Mouse (Mus musculus) liver, embryonic 16.5 days (tissue): ENCODE data around the gene Chgb. TPM values are rescaled to one million over a fixed set of nuclear protein-coding genes. Genes with fewer than 3 reads are reported as not detected.
A peak's percentile ranks its signal among the peaks of the same experiment; 100 is the strongest.

Experiments used
- ATAC-seq: fragments of 200-750 bp; cut with Nextera tagmentation; 2 replicates; pipeline ENCODE4 v1.8.0; 2017; ENCODE audit warnings: low read depth, mild to moderate bottlenecking, moderate number of reproducible peaks, moderate library complexity
- H3K27ac ChIP-seq: fragments of 300-500 bp; sonication (generic); 2 replicates; pipeline ENCODE4 v1.5.1; 2014; ENCODE audit warnings: mild to moderate bottlenecking, low read length
- H3K27me3 ChIP-seq: fragments of 300-500 bp; sonication (generic); 2 replicates; pipeline ENCODE4 v1.6.1; 2014; ENCODE audit warnings: low read depth, low read length, mixed read lengths; ENCODE audit not compliant: control insufficient read depth, insufficient read depth
- H3K36me3 ChIP-seq: fragments of 300-500 bp; sonication (generic); 2 replicates; pipeline ENCODE4 v1.6.1; 2014; ENCODE audit warnings: mild to moderate bottlenecking; ENCODE audit not compliant: control insufficient read depth, insufficient read depth
- H3K4me1 ChIP-seq: fragments of 300-500 bp; sonication (generic); 2 replicates; pipeline ENCODE4 v1.6.1; 2014; ENCODE audit warnings: low read depth, low read length, mixed read lengths; ENCODE audit not compliant: control insufficient read depth
- H3K4me2 ChIP-seq: fragments of 300-500 bp; sonication (generic); 2 replicates; pipeline ENCODE4 v1.6.1; 2014; ENCODE audit warnings: low read depth, low read length, mixed read lengths
- H3K4me3 ChIP-seq: fragments of 300-500 bp; sonication (generic); 2 replicates; pipeline ENCODE4 v1.5.1; 2014; ENCODE audit warnings: low read depth, mild to moderate bottlenecking, low read length
- H3K9ac ChIP-seq: fragments of 300-500 bp; sonication (generic); 2 replicates; pipeline ENCODE4 v1.6.1; 2014; ENCODE audit warnings: low read depth, low read length
- H3K9me3 ChIP-seq: fragments of 300-500 bp; sonication (generic); replicated peaks from 2 replicates; pipeline ENCODE4 v1.6.1; 2016; ENCODE audit warnings: low read length; ENCODE audit not compliant: control insufficient read depth
- WGBS: fragments of 180-500 bp; shearing (Covaris S2); extraction: QIAGEN DNeasy Blood & Tissue Kit; methylation state at CpG from one replicate; pipeline ENCODE4 v1.1.7; 2014; ENCODE audit not compliant: insufficient replicate concordance; 5-methylcytosine and 5-hydroxymethylcytosine counted together
- polyA plus RNA-seq: library from polyadenylated mRNA; unstranded; fragments of >200 nt; fragmentation: Nextera tagmentation; extraction: Ambion mirVana; gene quantifications from 2 replicates; pipeline ENCODE4 v1.2.1, GENCODE M21; 2015

Gene Chgb
- polyA plus RNA-seq, 1 experiment from 2014 or later, result 0.73 TPM

DNA sequence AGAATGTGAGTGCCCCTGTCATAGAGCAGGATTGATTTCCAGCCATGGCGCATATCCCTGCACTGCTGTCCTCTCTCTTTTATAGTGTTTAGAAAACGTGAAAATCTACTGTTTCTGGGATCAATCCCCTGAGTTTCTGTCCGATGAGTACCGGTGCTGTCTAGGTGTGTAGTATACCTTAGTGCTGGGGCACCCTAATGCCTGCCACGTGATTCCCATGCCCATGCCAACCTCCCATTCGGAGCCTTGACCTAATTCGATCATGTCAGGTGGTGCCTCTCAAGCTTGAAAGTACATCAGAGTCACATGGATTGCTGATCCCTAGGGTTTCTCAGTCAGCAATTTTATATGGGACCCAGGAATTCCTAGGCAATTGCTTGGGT is 13.1 kb downstream of the Chgb start:
- Histone ChIP-seq H3K4me3 (no peak overlapping the region), H3K9me3 (no peaks in the 10 kb centered on the region), H3K27ac (no peak overlapping the region), H3K36me3 (no peaks in the 10 kb centered on the region), H3K4me2 (no peak overlapping the region), H3K9ac (no peak overlapping the region), H3K4me1 (no peaks in the 10 kb centered on the region), H3K27me3 (no peaks in the 10 kb centered on the region)
- 66% methylated on average over 7 of the region's 7 CpGs for WGBS
- ATAC-seq, result no peak

DNA sequence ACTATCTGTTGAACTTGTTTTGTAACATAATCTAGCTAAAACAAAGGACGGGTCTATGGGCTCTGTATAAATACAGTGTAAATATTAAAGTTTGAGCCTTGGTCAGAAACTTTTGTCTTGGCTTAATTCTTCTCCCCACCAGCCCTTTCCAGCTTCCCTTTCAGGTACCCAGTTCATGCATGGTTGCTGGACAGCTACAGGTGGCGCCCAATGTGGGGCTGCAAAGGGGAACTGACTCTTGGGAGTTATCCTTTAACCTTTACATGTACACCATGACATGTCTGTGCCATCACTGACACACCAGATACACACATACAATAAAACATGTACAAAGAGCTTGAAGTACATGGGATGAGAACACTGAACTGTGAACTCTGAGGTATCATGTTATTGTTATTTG is 21.9 kb downstream of the Chgb start:
- no peaks in the 10 kb centered on the region for H3K4me1 ChIP-seq
- peaks cover 20% of the 10 kb centered on the region for H3K36me3 ChIP-seq
- 65% methylated on average over 2 of the region's 2 CpGs for WGBS
- H3K4me2 ChIP-seq, result no peak overlapping the region
- ATAC-seq, result no peak
- H3K4me3 ChIP-seq, result no peak overlapping the region
- no peaks in the 10 kb centered on the region for H3K27me3 ChIP-seq
- H3K9me3 ChIP-seq, result no peaks in the 10 kb centered on the region
- H3K27ac ChIP-seq, result no peak overlapping the region
- H3K9ac ChIP-seq, result no peak overlapping the region

GRCm38 (mm10) chr2:132815608-132816314 is 34.7 kb downstream of the Chgb start, which contains the start of the genes Trmt6 and Mcm8:
Gene Trmt6, minus strand, starts transcription at chr2:132816055.
Gene Mcm8, plus strand, starts transcription at chr2:132816141.
- H3K27ac ChIP-seq, result peak within 1 kb of the TSS; percentile 86
- H3K4me3 ChIP-seq, result peak within 1 kb of the TSS; percentile 90
- no peaks in the 10 kb centered on the region for H3K27me3 ChIP-seq
- H3K4me2 ChIP-seq, result peak within 1 kb of the TSS; percentile 91
- under 1% methylated on average over 59 of the region's 59 CpGs for WGBS
- H3K9ac ChIP-seq, result peak within 1 kb of the TSS; percentile 82
- no peaks in the 10 kb centered on the region for H3K36me3 ChIP-seq
- H3K9me3 ChIP-seq, result no peaks in the 10 kb centered on the region
- ATAC-seq, result peak; percentile 98
- peaks cover 9% of the 10 kb centered on the region for H3K4me1 ChIP-seq

GRCm38 (mm10) chr2:132841071-132841470 is 60.0 kb downstream of the Chgb start:
- ATAC-seq, result no peak
- Histone ChIP-seq H3K4me2 (no peak overlapping the region), H3K9me3 (no peaks in the 10 kb centered on the region), H3K4me3 (no peak overlapping the region), H3K36me3 (no peaks in the 10 kb centered on the region), H3K9ac (no peak overlapping the region), H3K27me3 (no peaks in the 10 kb centered on the region), H3K27ac (no peak overlapping the region), H3K4me1 (no peaks in the 10 kb centered on the region)
- 74% methylated on average over 4 of the region's 4 CpGs for WGBS

Other genes with a start within 250 kb of the Chgb start
- gene Gpcpd1, start 193.5 kb upstream of the Chgb start, polyA plus RNA-seq, result 69.8 and 70.6 TPM in 2 replicates
- 9.8 and 10.4 TPM in 2 replicates for gene Shld1, start 94.3 kb upstream of the Chgb start, polyA plus RNA-seq
- gene Trmt6, start 34.8 kb downstream of the Chgb start, polyA plus RNA-seq, result 10.3 and 10.9 TPM in 2 replicates
- 4.8 and 5.1 TPM in 2 replicates for gene Mcm8, start 34.9 kb downstream of the Chgb start, polyA plus RNA-seq
- gene Crls1, start 65.4 kb downstream of the Chgb start, polyA plus RNA-seq, result 2.4 and 2.5 TPM in 2 replicates
- 0.88 and 0.90 TPM in 2 replicates for gene Lrrn4, start 99.6 kb downstream of the Chgb start, polyA plus RNA-seq
- 0.21 TPM in 1 of 2 replicates, not detected in the other for gene Fermt1, start 164.6 kb downstream of the Chgb start, polyA plus RNA-seq